Mouse (Mus musculus): ENCODE results near the gene Mmp23.

GRCm38 (mm10) chr4:155694111-155694481 lies 40.9 kb upstream of the Mmp23 start, which contains the start of gene Fndc10:
- TF ChIP-seq POLR2A (IDR thresholded peaks at IDR 0.05; ENCODE audit: insufficient read length, low read depth) (peak; percentile 56), MAX (IDR thresholded peaks at IDR 0.05; ENCODE audit: low read depth) (no peak)
